Mouse (Mus musculus) CH12F3 (cell line): ENCODE data around the gene Carmil3.

Source experiments
- in situ Hi-C: fragments of 300-500 bp; cut with MboI; formaldehyde crosslinking; loops from 2 replicates; pipeline ENCODE4 v1.14.3; 2020; ENCODE audit warnings: low sequenced_read_pairs

The Carmil3 gene

DNA sequence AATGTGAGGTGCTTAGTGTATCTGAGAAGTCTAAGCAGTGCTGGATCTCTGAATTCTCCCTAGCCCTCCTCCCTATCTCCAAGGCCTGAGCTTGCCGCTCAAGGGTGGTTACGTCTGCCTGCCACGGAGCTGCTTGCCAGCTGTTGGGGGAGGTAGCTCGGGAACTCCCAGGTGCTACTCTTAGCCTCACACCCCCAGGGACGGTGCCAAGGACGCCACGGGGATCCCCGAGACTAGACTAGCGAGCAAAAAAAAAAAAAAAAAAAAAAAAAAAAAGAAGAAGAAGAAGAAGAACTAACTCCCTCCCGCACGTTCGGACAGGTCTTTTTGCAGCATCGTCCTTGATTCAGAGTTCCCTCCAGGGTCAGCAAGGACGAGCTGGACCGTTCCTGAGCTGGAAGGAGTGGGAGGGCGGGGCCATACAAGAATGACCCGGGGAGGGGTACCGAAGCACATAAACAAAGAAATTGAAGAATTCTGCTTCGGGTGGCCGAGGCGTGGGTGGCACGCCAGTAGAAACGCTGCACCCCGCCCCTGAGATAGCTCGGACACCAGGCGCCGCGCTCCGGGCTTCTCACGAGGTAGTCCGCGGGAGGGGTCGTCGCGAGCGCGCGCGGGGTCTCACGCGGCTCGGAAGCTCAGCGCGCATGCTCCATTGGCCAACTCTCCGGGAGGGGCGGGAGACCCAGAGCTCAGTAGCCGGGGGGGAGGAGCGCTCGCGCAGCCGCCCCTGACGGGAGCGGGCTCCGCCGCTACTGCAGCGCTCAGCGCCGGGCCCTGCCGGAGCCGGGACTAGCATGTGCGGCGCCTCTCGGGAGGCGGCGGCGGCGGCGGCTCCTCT lies at the start of gene Carmil3:
Carmil3 (plus strand) TSS at position 291 of the 841 bp plus-strand sequence.
- in situ Hi-C loops, result no loop called here

DNA sequence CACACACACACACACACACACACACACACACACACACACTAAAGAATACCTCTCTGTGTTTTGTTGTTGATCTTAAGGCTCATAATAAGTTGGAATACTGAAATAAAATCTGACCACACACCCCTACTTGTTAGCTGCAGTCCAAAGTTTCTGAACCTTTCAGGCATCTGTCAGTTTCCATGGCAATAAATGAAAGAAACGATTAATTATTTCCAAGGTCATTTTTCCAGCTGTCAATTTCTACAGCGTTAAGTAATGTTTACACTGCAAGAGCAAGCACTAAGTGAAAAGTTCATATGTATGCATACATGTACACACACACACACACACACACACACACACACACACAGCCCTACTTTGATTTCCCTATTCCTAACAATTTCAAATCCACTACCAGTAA lies 32.8 kb upstream of the Carmil3 start:
- in situ Hi-C loops, result no loop called here

DNA sequence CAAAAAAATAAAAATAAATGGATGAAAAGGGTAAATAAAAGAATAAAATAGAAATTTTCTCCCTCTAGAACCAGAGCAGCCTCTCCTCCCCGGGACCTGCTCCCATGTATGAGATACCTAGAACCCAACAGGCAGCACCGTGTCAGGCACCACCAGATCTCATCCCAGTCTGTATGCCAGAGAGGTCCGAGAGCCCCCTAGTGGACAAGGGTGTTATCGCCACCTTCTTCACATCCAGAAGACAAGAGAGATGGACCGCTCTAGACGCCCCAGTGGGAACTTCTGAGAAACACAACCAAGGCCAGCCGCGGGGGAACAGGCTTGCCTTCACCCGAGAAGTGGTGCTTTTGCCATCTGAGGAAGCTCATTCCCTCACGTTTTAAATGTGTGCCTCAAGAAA lies 32.2 kb upstream of the Carmil3 start:
- in situ Hi-C loops, result no loop called here

DNA sequence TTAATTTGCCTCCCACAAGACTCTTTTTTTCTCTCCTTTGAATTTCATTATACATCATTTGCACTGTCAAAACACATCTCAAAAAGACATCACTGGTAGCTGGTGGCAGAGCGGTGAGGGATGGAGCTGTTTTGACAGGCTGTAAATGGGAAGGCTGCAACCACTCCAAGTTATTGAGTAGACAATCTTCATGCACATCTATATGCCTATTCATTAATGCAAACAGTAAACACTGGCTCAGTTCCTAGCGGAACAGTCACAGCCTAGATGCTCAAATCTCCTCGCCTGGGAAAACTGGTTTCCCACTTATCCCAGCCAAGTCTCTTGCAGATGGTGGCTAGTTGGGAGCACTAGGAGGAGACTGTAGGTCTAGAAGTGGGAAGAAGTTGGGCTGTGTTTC lies 31.7 kb upstream of the Carmil3 start:
- in situ Hi-C loops, result no loop called here

DNA sequence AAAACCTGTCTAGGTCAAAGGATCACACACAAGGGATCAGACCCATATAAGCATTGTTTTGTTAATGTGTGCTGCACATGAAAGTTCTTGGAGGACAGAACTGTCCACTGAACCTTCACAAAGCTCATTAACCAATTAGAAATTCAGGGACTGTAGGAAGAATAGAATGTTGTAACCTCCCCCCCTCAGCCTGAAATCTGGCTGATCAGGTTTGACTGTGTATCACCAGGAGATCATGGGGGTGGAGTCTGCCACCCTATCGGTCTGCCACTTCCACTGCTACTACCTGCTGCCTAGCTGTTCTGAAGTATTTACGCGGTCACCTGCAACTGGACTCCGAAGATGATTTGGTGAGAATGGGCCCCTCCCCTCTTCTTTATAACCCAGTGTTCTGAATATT lies 30.7 kb upstream of the Carmil3 start:
- in situ Hi-C loops, result no loop called here

DNA sequence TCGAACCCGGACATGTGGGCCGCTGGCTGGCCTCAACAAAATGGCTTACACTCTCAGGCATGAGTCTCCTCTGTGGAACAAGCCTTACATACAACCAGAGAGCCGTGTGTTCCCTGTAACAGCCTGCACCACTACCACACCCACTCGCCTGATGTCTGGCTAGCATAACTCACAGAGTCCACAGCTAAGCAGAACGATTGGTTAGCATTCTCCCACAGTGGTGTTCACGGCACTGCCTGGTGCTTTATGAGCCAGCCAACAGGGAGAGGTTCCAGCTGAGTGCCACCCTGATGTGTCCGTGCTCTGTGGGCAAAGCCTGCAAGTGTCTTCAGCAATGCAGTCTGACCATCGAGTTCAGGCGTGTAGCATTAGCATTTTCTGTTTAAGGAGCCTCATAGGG lies 30.2 kb upstream of the Carmil3 start:
- in situ Hi-C loops, result no loop called here

DNA sequence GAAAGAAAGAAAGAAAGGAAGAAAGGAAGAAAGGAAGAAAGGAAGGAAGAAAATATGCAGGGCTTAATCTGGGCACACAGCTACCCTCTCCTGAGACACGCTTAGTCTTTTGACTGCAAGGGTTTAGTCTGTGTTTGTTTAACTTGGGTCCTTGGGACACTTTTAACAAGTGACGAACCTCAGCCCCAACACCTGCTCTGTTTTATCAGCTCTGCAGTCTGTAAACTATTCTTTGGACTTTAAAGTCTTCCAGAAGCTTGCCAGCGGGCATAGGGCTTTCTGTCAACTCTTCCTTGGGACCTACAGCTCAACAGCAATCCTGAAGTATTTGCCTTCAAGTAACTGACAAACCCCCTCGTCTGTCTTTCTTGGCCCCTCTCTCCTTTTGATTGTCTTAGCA lies 28.7 kb upstream of the Carmil3 start:
- in situ Hi-C loops, result no loop called here

DNA sequence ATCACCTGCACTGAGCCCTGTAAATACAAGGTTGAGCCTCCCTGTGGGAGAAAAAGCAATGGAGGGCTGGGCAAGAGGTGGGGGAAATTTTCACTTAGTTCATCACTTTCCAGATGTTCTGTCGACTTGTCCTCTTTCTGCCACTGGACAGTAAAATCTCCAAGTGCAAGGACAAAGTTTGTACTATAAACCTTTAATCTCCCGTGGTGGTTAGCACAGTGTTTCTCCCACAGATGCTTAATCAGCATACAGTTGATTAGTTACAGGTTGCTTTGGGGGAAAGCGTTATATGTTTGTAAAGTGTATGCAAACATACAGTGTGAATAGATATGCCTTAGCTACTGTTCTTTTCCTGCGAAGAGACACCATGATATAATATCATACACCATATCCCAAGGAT lies 24.0 kb upstream of the Carmil3 start:
- in situ Hi-C loops, result no loop called here

DNA sequence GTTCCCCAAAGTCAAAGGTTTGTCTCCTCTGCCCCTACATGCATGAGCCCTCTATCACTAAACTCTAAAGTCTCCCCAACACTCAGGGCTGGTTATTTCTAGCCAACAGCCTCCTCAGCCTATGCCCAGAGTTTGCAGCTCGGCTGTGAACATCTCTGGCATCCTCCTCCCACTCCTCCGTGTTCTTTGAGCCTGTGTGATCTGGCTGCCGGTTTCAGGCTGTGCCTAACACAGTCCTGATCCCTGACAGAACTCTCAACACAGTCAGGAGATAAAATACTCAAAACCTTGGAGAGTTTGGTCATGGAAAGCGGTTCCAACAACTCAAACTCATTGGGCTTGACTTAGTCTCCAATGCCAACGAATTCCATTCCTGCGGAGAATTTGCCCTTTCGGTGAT lies 23.3 kb upstream of the Carmil3 start:
- in situ Hi-C loops, result no loop called here

DNA sequence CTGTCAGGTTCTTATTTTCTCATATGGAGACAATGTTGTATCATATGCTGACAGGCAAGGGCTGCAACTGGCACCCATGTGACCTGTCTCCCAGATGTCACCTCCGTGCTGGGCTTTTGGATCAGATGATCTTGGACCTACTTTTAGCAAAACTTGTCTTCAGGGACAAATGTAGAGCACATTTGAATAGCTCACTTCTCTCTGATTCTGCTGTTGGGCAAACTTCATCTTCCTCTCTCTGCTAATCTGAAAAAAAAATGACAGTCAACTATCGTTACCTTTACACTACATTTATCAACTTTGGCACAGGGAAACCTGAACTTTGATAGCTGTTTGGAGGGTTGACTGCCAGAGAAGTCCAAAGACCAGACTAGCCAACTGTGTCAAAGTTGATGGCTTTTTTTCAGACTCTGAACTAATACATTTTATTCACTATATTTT lies 22.1 kb upstream of the Carmil3 start:
- in situ Hi-C loops, result no loop called here

DNA sequence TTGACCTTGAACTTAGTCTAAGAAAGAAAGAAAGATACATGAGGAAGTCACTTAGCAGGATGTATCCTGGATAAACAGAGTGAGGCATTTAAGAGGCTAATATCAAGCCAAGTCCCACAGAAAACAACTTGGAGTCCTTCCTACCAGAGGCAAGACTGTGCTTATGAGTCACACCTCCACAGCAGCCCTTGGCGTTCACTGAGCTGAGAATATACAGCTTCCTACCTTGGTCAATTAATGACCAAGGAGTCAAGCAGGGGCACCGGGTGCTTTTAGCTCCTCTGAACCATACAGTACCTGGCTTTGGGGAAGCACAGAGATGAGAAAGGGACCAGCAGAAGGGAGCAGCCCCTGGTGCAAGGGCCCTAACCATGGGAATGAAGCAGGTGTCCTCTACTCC lies 21.4 kb upstream of the Carmil3 start:
- in situ Hi-C loops, result no loop called here

DNA sequence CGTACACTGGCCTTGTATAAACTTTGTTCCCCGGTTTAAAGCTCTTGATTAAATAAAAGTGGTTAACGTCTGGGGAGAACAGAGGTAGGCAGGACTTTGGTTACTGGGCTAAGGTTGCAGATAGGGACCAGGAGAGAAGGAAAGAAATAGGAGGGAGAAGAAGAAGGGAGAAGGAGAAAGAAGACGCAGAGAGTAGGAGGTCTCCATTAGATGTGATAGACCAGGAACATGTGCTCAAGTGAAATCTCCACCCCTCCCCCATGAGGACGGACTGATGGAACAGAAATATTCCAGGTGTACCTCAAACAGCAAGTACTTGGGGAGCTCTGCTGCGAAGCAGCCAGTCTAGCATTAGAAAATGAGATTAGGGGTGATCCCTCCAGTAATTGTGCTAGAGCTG lies 20.6 kb upstream of the Carmil3 start:
- in situ Hi-C loops, result no loop called here

DNA sequence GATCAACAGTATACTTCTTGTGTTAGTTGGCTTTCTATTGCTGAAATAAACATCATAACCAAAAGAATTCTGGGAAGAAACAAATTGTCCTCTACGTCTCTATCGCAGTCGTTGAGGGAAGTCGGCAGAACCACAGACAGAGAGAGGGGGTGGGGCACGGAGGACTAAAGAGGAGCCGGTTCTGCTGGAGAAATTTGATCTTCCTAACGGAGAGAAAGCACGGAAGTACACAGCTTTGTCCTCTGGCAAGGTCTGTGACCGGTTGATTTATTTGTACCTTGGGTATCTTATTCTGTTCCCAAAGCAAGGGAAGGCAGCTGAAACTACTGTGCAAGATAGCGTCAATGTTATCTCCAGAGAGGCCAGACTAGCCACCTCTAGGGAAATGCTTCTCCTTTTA lies 19.6 kb upstream of the Carmil3 start:
- in situ Hi-C loops, result no loop called here

DNA sequence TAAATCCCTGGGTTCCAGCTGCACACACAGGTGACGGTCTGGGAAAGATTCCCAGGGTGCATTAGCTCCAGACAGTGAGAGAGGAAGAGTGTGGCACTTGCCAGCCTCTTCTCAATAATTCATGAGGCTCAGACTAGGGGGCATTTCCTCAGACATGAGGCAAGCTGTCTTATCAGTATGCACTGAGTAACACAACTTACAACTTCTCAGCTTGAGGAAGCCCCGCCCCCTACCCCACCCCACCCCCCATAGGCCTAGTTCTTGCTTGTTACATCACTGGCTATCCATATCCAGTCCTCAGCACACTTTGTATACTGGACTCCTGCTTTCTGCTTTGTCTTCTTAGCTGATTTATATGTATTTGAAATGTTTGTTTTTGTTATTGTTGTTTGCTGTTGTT lies 14.8 kb upstream of the Carmil3 start:
- in situ Hi-C loops, result no loop called here

DNA sequence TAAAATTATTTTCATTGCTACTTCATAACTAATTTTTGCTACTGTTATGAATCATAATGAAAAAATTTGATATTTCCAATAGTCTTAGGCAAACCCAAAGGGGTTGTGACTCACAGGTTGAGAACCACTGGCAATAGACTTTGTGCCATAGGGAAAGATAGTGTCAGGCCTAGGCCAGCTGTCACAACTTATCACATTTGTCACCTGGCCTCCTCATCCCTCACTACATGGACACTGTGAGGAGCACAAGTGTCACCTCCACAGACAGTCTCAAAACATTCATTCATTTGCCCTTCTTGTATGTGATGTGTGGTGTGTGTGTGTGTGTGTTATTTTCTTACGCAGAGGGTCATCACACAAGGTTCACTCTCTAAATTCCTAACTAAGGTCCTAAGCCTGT lies 13.0 kb upstream of the Carmil3 start:
- in situ Hi-C loops, result no loop called here

DNA sequence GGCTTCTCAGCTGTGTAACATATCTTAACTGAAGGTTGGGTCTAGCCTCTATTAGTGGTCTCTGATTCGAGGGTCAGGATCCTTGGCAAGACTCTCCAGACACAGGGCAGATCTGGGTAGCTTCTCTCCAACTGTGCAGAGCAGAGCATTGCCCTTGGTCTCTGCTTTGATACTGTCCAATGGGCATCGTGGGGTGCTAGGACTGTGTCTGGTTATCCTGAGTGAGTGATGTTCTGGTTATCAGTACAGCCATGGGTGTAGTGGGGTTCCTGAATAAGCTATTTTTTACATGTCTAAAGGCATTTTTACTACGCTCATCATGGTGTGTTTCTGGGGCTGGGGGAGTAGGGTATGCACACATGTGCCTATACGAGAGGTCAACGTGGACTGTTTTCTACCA lies 12.6 kb upstream of the Carmil3 start:
- in situ Hi-C loops, result no loop called here

DNA sequence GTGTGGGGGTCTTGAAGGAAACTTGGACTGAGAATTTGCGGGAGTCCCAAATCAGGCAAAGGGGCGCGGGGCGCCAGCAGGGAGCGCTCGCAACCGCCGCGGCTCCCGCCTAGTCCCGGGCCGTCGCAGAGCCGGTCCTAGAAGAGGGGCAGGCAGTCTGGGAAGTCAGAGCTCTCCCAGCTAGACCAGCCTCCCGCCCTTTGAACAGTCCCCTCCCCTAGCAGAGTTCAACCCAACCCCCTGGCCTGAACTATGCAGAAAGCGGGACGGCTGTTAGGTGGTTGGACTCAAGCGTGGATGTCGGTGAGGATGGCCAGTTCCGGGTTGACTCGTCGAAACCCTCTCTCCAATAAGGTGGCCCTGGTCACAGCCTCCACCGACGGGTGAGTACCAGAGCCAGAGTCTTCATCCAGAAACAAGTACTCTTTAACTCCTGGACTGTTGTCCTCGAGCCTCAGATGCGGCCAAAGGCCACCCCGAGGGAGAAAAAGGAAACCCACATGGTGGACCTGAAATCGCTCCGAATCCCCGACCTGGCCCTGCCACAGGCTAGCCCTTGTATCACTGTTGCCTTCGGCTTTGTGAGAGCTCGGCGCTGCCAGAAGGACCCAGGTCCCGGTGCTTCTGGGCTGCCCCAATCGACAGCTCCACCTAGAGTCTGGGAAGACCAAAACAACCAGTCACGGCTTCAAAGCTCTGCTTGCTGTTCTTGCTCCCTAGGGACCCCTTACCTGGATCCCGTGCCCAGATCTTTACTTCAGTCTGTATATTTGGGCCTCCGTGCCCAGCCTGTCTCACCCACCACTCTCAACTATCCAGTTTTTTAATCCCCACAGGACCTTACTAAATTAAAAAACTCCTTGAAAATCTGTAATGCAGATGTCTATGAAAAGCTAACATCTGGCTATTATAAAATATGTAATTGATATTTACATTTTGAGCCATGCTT lies 11.5 kb upstream of the Carmil3 start, which contains the start of gene Dhrs4:
Dhrs4 (plus strand) TSS at position 108 of the 949 bp plus-strand sequence.
- in situ Hi-C loops, result no loop called here

DNA sequence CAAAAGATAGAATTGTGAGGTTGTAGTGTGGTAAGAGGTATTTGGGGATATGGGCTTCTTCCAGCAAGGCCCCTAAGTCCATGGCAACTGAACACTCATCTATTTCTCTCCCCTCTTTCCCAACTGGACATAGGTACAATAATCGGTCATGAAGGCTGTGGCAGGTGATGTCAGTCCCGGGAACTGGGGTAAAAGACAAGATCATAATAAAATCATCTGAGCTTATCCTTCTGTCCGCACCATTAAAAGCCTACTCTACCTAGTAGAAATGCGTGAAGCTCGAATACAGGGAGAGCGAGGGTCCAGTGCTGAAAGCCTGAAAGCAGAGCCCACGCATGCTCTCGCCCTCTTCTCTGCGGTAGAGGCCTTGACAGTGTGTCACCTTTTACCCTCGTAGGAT lies 10.8 kb upstream of the Carmil3 start:
- in situ Hi-C loops, result no loop called here

DNA sequence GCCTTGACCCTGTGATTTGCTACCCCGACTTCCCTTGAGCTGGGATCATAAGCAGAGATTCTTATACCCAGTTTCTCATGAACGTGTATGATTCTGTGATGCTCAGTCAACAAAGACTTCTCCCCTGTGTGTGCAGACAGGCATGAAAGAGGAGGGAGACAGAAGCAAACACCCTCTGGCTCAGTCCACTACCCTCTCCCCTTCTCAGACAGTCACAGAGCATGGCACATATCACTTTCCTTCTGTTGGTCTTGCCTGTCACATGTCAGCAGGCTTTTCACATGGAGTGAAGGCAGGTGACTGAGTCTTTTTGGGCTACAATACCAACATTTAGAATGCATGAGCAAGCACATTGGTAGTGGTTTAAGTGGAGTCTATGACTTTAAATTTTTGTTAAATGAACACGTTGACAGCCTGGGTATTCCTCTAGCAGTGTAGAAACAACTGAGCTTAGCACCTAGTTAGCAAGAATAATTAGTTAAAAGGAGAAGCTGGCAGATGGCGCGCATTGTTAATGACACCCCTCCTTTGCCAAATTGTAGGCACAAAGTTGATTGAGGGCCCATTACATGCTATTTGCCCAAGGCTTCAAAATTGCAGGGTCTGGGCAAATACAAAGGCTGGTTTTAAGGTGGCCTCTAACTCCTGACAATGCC lies 5.9 kb upstream of the Carmil3 start:
- in situ Hi-C loops, result no loop called here

DNA sequence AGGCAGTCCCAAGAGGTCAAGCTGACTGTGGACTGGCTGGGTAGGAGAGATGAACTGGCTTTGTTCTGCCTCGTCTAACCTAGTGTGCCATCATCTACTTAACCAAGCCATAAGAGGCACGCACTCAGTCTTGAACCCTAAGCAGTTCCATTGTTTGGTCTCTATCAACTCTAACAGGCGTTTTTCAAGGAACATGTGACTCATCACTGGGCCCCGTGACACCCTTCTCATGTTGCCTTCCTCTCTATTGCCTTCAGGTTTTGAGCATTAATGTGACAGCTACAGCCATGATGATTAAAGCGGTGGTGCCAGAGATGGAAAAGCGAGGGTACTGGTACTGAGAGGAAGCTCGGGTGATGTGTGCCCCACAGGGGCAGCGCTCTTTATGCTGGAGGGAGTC lies 3.6 kb upstream of the Carmil3 start:
- in situ Hi-C loops, result no loop called here

DNA sequence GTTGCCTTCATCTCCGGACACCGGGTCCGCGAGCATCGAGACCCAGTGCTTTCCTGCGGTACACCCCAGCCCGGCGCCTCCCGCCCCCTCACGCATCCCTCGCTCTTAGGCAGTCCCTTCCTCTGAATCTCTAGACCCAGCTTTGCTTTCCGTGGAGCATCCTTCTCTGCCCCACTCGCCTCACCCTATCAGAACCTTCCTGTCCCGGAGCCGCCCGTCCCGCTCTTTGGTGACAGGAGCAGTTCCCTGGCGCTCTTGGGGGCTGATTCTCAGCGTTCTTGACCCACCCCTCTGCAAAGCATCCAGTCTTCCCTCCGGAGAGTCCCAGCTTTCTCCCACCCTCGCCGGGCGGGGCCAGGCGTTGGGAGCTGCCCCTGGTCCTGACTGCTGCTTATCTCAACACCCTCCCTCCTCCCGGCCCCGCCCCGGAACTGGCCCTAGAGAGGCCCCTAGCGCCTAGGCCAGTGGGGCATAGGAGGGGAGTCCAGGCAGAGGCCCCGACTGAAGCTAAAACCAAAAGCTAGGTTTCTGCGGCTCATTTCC lies 911 bp downstream of the Carmil3 start:
- in situ Hi-C loops, result no loop called here
